Mouse (Mus musculus): Measurements from ENCODE around the gene Parp9. TPM values are rescaled to one million over a fixed set of nuclear protein-coding genes. Genes with fewer than 3 reads are reported as not detected.
A peak's percentile ranks its signal among the peaks of the same experiment; 100 is the strongest.
"Not testable (repeated sequence)": the region's sequence is repeated elsewhere in the genome, so short reads cannot be mapped to it uniquely, and the experiment has no call there.

Parp9 gene
- 1 to 10 TPM; 2.3 to 3.9 TPM for total RNA-seq (2021)
- long read RNA-seq, experiment 1, partial matches to known transcripts = 0 of 1 reads
- long read RNA-seq, experiment 1, other reads (novel, unspliced or antisense) = 1 of 1 reads
- long read RNA-seq, experiment 2, partial matches to known transcripts = 0 of 2 reads
- long read RNA-seq, experiment 2, other reads (novel, unspliced or antisense) = 2 of 2 reads

DNA sequence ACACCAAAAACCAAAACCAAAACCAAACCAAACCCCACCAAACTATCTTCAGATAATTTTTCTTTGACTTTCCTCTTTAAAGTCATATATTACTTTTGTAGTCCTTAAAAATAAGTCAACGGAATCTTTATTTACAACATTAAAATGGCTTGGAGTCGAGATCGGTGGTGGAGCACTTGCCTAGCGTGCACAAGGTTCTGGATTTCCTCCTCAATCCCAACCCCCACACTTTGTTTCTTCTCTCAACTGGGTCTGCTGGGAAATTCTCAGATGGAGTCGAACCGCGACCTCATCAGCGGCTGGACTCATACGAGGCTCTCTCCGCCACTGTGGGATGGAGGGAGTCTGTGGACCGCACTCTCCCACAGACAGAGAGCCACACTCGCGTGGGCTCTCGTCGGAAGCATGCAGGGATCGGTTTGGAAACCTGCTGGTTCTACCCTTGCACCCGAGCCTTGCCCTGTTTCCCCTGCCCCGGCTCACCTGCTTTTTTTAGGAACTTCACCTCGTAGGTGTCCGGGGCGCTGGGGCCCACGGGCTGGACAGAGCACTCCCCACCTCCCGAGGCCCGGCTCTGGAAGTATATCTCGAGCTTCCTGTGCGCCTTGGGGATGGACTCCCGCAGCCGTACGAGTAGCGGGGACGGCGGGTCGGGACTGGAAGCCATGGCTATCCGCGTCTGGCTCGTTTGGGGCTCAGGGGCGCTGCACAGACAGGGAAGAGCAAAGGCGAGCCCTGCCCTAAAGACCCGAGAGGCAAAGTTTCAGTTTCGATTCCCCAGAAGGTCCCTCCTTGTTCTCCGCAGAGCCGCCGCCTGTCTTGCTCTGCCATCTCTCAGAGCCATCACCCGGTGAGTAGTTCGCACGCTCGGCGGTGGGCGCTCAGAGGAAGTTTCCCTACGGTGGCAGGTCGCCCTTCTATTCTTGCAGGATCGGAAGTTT, at the start of gene Parp9, which contains the start of gene Dtx3l:
TSS of gene Parp9 (plus strand) at position 260 of the 941 bp plus-strand sequence.
TSS of gene Dtx3l (minus strand) at position 941 of the 941 bp plus-strand sequence.
- DNase-seq (ENCODE audit: extremely low spot score in 1 of 2, low spot score in 2 of 2) = peak; percentile 16 to 44
- Histone ChIP-seq H3K27ac (peak within 1 kb of the TSS; percentile 69), H3K4me3 (peak within 1 kb of the TSS; percentile 69)
- intact Hi-C loops (cut with DNase I) = loop anchor here (2.0 kb wide), 1 partner anchor 64 kb away; no protein-coding TSS in a partner anchor
- no peak; the same call in 1 of the 2 replicates for TF ChIP-seq CTCF (IDR thresholded peaks at IDR 0.05)

- no peak overlapping the region for H3K27ac ChIP-seq
- no peak overlapping the region for H3K4me3 ChIP-seq
- no peak for TF ChIP-seq CTCF (IDR thresholded peaks at IDR 0.05)
- intact Hi-C loops (cut with DNase I) = no loop called here
- no peak for DNase-seq (ENCODE audit: extremely low spot score in 1 of 2, low spot score in 2 of 2)
These were observed 49.4 kb upstream of the Parp9 start for GRCm38 (mm10) chr16:35888910-35889309.

GRCm38 (mm10) chr16:35890645-35891044, 47.6 kb upstream of the Parp9 start:
- no peak for DNase-seq (ENCODE audit: extremely low spot score in 1 of 2, low spot score in 2 of 2)
- no peak; the same call in 1 of the 2 replicates for TF ChIP-seq CTCF (IDR thresholded peaks at IDR 0.05)
- intact Hi-C loops (cut with DNase I) = no loop called here
- Histone ChIP-seq H3K27ac (no peak overlapping the region), H3K4me3 (no peak overlapping the region)

- intact Hi-C loops (cut with DNase I); H3K4me3 ChIP-seq; H3K27ac ChIP-seq; DNase-seq (ENCODE audit: extremely low spot score in 1 of 2, low spot score in 2 of 2): not testable (repeated sequence)
These were observed 46.7 kb upstream of the Parp9 start for GRCm38 (mm10) chr16:35891603-35892002.

DNA sequence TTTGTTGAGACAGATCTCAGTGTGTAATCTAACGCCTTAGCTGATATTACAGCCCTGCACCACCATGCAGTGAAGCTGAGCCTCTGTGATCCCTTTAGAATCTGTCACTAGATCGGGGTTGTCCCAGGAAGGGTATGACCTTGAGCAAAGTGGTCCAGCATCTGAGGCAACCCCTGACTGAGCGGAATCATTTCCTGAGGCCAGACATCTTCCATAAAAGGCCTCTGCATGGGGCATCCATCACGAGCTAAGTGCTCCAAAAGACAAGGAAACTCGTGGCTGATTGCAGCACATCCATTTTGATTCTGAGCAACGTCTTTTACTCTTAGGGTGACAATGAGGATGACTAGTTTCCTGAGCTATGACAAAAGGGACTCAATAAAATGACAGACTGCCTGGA, 43.3 kb upstream of the Parp9 start:
- no peak for TF ChIP-seq CTCF (IDR thresholded peaks at IDR 0.05)

DNA sequence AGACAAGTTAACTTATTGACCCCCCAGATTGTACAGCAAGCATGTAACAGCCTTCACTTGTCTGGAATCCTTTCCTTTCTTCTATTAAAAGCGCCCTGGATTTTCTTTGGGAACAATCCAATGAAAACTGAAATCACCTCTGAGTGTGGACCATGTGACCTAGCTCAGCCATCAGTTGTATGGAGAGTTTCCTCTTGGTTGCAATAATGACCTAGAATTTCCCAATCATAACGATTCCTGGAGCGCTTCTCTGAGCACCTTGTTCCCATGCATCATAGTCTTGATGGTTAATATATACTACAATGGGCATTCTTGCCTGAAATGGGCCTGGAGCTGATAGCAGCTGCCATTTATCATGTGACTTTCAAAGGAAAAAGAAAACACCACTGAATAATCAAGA, 37.7 kb upstream of the Parp9 start:
- Histone ChIP-seq H3K27ac (no peak overlapping the region), H3K4me3 (no peak overlapping the region)
- intact Hi-C loops (cut with DNase I) = no loop called here
- no peak for TF ChIP-seq CTCF (IDR thresholded peaks at IDR 0.05)
- no peak for DNase-seq (ENCODE audit: extremely low spot score in 1 of 2, low spot score in 2 of 2)

More for the DNA sequence above, 43.3 kb upstream of the Parp9 start:
- H3K27ac ChIP-seq = no peak overlapping the region
- no peak overlapping the region for H3K4me3 ChIP-seq
- intact Hi-C loops (cut with DNase I) = no loop called here
- no peak for DNase-seq (ENCODE audit: extremely low spot score in 1 of 2, low spot score in 2 of 2)

- intact Hi-C loops (cut with DNase I) = no loop called here
- DNase-seq (ENCODE audit: extremely low spot score in 1 of 2, low spot score in 2 of 2) = no peak
- no peak overlapping the region for H3K4me3 ChIP-seq
- TF ChIP-seq CTCF (IDR thresholded peaks at IDR 0.05) = no peak
- H3K27ac ChIP-seq = no peak overlapping the region
These were observed 35.1 kb upstream of the Parp9 start for GRCm38 (mm10) chr16:35903014-35903640.

DNA sequence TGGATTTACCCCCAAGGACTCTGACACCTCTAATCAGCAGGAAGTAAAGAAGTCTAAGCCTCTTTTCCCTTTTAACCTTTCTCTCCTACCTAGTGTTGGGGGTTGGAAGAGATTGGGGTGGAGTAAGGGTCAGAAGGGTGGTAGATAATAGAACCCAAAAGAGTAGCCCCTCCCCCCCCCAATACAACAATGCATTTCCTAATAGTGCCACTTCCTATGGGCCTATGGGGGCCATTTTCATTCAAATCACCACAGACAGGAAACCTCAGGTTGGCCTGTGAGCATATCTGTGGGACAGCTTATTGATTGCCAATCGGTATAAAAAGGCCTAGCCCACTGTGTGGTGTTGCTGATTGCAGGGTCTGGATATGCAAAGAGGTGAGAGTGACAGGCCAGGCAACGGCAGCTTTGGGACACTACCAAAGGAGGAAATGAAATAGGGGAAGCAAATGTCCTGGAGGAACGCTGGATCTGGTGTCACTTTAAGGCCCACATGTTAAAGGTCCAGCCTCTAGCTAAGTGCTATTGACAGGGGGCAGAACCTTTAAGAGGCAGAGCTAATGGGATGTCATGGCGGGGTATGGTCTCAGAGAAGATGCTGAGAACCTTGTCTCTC, 34.0 kb upstream of the Parp9 start:
- no peak for TF ChIP-seq CTCF (IDR thresholded peaks at IDR 0.05)
- intact Hi-C loops (cut with DNase I) = no loop called here
- Histone ChIP-seq H3K4me3 (no peak overlapping the region), H3K27ac (no peak overlapping the region)
- DNase-seq (ENCODE audit: extremely low spot score in 1 of 2, low spot score in 2 of 2) = no peak

- no peak for TF ChIP-seq CTCF (IDR thresholded peaks at IDR 0.05)
- no peak overlapping the region for H3K4me3 ChIP-seq
- intact Hi-C loops (cut with DNase I) = no loop called here
- no peak for DNase-seq (ENCODE audit: extremely low spot score in 1 of 2, low spot score in 2 of 2)
- H3K27ac ChIP-seq = no peak overlapping the region
These were observed 32.9 kb upstream of the Parp9 start for GRCm38 (mm10) chr16:35905355-35905754.

GRCm38 (mm10) chr16:35905819-35906485, 32.3 kb upstream of the Parp9 start:
- H3K4me3 ChIP-seq = no peak overlapping the region

DNA sequence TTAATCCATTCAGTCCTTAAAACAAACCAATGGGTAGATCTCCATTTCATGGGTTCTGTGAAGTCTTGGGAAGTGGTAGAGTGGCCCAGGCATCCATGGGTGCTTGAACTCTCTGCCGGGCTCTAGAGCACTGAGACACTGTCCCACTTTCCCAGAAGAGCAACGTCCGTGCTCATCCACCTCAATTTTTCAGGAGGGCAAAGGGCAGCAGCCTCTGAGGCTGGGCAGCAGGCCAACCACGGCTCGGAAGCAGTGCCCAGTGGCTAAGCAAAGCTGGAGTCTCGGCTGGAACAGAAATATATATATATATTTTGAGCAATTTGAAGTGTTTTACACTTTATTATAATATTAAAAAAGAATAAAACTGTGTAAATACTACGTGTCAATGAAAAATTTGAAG, 31.4 kb upstream of the Parp9 start:
- Histone ChIP-seq H3K27ac (no peak overlapping the region), H3K4me3 (no peak overlapping the region)
- no peak for DNase-seq (ENCODE audit: extremely low spot score in 1 of 2, low spot score in 2 of 2)
- no peak for TF ChIP-seq CTCF (IDR thresholded peaks at IDR 0.05)
- intact Hi-C loops (cut with DNase I) = no loop called here

More at GRCm38 (mm10) chr16:35905819-35906485, 32.3 kb upstream of the Parp9 start:
- intact Hi-C loops (cut with DNase I) = no loop called here
- TF ChIP-seq CTCF (IDR thresholded peaks at IDR 0.05) = no peak
- no peak for DNase-seq (ENCODE audit: extremely low spot score in 1 of 2, low spot score in 2 of 2)
- no peak overlapping the region for H3K27ac ChIP-seq

Measured in left cerebral cortex, adult 2 months (tissue).